Mouse (Mus musculus): ENCODE measurements around the gene Tldc2.

Tldc2 gene

GRCm38 (mm10) chr2:157078793-157079700 lies 7.8 kb upstream of the Tldc2 start, which contains the start of gene Soga1:
Gene Soga1, minus strand, starts transcription at chr2:157079254.
- DNase-seq: peak; percentile 90 to 92

GRCm38 (mm10) chr2:157079701-157080180 lies 7.1 kb upstream of the Tldc2 start:
- no peak for DNase-seq

GRCm38 (mm10) chr2:157081331-157081730 lies 5.5 kb upstream of the Tldc2 start:
- DNase-seq: peak; percentile 6 to 14

GRCm38 (mm10) chr2:157081960-157082359 lies 4.9 kb upstream of the Tldc2 start:
- peak in 1 of 2 experiments; percentile 2 for DNase-seq

GRCm38 (mm10) chr2:157084831-157085585 lies 1.8 kb upstream of the Tldc2 start:
- peak; percentile 32 to 62 for DNase-seq

- DNase-seq: peak in 1 of 2 experiments; percentile 7
Observed at GRCm38 (mm10) chr2:157087536-157088317, 872 bp downstream of the Tldc2 start.

- DNase-seq: peak; percentile 59 to 71
Observed at GRCm38 (mm10) chr2:157092024-157092423, 5.2 kb downstream of the Tldc2 start.

GRCm38 (mm10) chr2:157095005-157095755 lies 8.3 kb downstream of the Tldc2 start:
- DNase-seq: peak; percentile 87 to 92

GRCm38 (mm10) chr2:157099532-157100318 lies 12.9 kb downstream of the Tldc2 start:
- no peak for DNase-seq

- DNase-seq: no peak
Observed at GRCm38 (mm10) chr2:157100319-157100605, 13.4 kb downstream of the Tldc2 start.

GRCm38 (mm10) chr2:157101650-157102049 lies 14.8 kb downstream of the Tldc2 start:
- DNase-seq: no peak

GRCm38 (mm10) chr2:157102256-157102655 lies 15.4 kb downstream of the Tldc2 start:
- DNase-seq: no peak

GRCm38 (mm10) chr2:157104454-157104853 lies 17.6 kb downstream of the Tldc2 start:
- no peak for DNase-seq

GRCm38 (mm10) chr2:157108236-157108635 lies 21.4 kb downstream of the Tldc2 start:
- DNase-seq: no peak

- peak in 1 of 2 experiments; percentile 29 for DNase-seq
Observed at GRCm38 (mm10) chr2:157116964-157117363, 30.1 kb downstream of the Tldc2 start.

- no peak for DNase-seq
Observed at GRCm38 (mm10) chr2:157118556-157118955, 31.7 kb downstream of the Tldc2 start.

GRCm38 (mm10) chr2:157119075-157119474 lies 32.2 kb downstream of the Tldc2 start:
- DNase-seq: no peak

- no peak for DNase-seq
Observed at GRCm38 (mm10) chr2:157121766-157122165, 34.9 kb downstream of the Tldc2 start.

- DNase-seq: no peak
Observed at GRCm38 (mm10) chr2:157125246-157125645, 38.4 kb downstream of the Tldc2 start.

GRCm38 (mm10) chr2:157127370-157127769 lies 40.5 kb downstream of the Tldc2 start:
- DNase-seq: no peak

GRCm38 (mm10) chr2:157128072-157128471 lies 41.2 kb downstream of the Tldc2 start:
- DNase-seq: no peak
